Mouse (Mus musculus): ENCODE measurements at regions not wholly inside any gene's neighbourhood (a gene's known extent, or its start where the extent isn't known, plus 50 kb on each side); places are given as distances from the start of the nearest gene placed in this dataset.

GRCm38 (mm10) chr15:60693751-60694500, 159.7 kb downstream of the Fam84b start:
- Histone ChIP-seq H3K4me2 (replicated peaks) (no peak overlapping the region), H3K36me3 (no peaks in the 10 kb centered on the region), H3K27me3 (no peaks in the 10 kb centered on the region), H3K4me3 (no peak overlapping the region), H3K4me1 (no peaks in the 10 kb centered on the region), H3K9ac (no peak overlapping the region), H3K27ac (no peak overlapping the region), H3K9me3 (no peaks in the 10 kb centered on the region)
- WGBS: 69% methylated on average over 7 of the region's 7 CpGs
- no peak for ATAC-seq (ENCODE audit: low FRiP score, low read depth)

GRCm38 (mm10) chr15:60692718-60693597, 160.6 kb downstream of the Fam84b start:
- ATAC-seq (ENCODE audit: low FRiP score, low read depth): no peak
- Histone ChIP-seq H3K4me3 (no peak overlapping the region), H3K9ac (no peak overlapping the region), H3K4me2 (replicated peaks) (no peak overlapping the region), H3K36me3 (no peaks in the 10 kb centered on the region), H3K27ac (no peak overlapping the region), H3K9me3 (no peaks in the 10 kb centered on the region), H3K27me3 (no peaks in the 10 kb centered on the region), H3K4me1 (no peaks in the 10 kb centered on the region)
- 61% methylated on average over 6 of the region's 6 CpGs for WGBS

- Histone ChIP-seq H3K4me3 (no peak overlapping the region), H3K36me3 (no peaks in the 10 kb centered on the region), H3K27me3 (no peaks in the 10 kb centered on the region), H3K4me2 (replicated peaks) (no peak overlapping the region), H3K9ac (no peak overlapping the region), H3K4me1 (no peaks in the 10 kb centered on the region), H3K27ac (no peak overlapping the region), H3K9me3 (no peaks in the 10 kb centered on the region)
- ATAC-seq (ENCODE audit: low FRiP score, low read depth): no peak
- WGBS: 25% methylated on average over 3 of the region's 3 CpGs
Observed at GRCm38 (mm10) chr15:60692149-60692548, 161.4 kb downstream of the Fam84b start.

GRCm38 (mm10) chr15:60677397-60677796, 176.2 kb downstream of the Fam84b start:
- Histone ChIP-seq H3K27me3 (no peaks in the 10 kb centered on the region), H3K36me3 (no peaks in the 10 kb centered on the region), H3K27ac (no peak overlapping the region), H3K4me3 (no peak overlapping the region), H3K9ac (no peak overlapping the region), H3K4me2 (replicated peaks) (no peak overlapping the region), H3K9me3 (no peaks in the 10 kb centered on the region), H3K4me1 (no peaks in the 10 kb centered on the region)
- no peak for ATAC-seq (ENCODE audit: low FRiP score, low read depth)
- 70% methylated on average over 3 of the region's 3 CpGs for WGBS

GRCm38 (mm10) chr15:60657572-60657971, 196.0 kb downstream of the Fam84b start:
- no peaks in the 10 kb centered on the region for H3K36me3 ChIP-seq
- no peak overlapping the region for H3K9ac ChIP-seq
- H3K4me3 ChIP-seq: no peak overlapping the region
- H3K9me3 ChIP-seq: no peaks in the 10 kb centered on the region
- H3K27me3 ChIP-seq: no peaks in the 10 kb centered on the region
- H3K4me1 ChIP-seq: no peaks in the 10 kb centered on the region
- no peak overlapping the region for H3K27ac ChIP-seq
- ATAC-seq (ENCODE audit: low FRiP score, low read depth): no peak
- no peak overlapping the region for H3K4me2 ChIP-seq (replicated peaks)
- 73% methylated on average over 7 of the region's 7 CpGs for WGBS

- Histone ChIP-seq H3K27ac (no peak overlapping the region), H3K27me3 (no peaks in the 10 kb centered on the region), H3K9me3 (no peaks in the 10 kb centered on the region), H3K36me3 (no peaks in the 10 kb centered on the region), H3K4me3 (no peak overlapping the region), H3K4me2 (replicated peaks) (no peak overlapping the region), H3K4me1 (no peaks in the 10 kb centered on the region), H3K9ac (no peak overlapping the region)
- 82% methylated on average over 3 of the region's 3 CpGs for WGBS
- ATAC-seq (ENCODE audit: low FRiP score, low read depth): no peak
Observed at GRCm38 (mm10) chr15:60655113-60655512, 198.5 kb downstream of the Fam84b start.

- no peak overlapping the region for H3K4me3 ChIP-seq
- no peak overlapping the region for H3K4me2 ChIP-seq (replicated peaks)
- H3K9me3 ChIP-seq: no peaks in the 10 kb centered on the region
- no peaks in the 10 kb centered on the region for H3K27me3 ChIP-seq
- H3K27ac ChIP-seq: no peak overlapping the region
- H3K9ac ChIP-seq: no peak overlapping the region
- H3K4me1 ChIP-seq: no peaks in the 10 kb centered on the region
- no peak for ATAC-seq (ENCODE audit: low FRiP score, low read depth)
- H3K36me3 ChIP-seq: no peaks in the 10 kb centered on the region
- 82% methylated on average over 2 of the region's 2 CpGs for WGBS
Observed at GRCm38 (mm10) chr15:60649252-60649651, 204.3 kb downstream of the Fam84b start.

- H3K27ac ChIP-seq: no peak overlapping the region
- H3K4me1 ChIP-seq: no peaks in the 10 kb centered on the region
- no peak overlapping the region for H3K4me2 ChIP-seq (replicated peaks)
- ATAC-seq (ENCODE audit: low FRiP score, low read depth): no peak
- no peak overlapping the region for H3K9ac ChIP-seq
- H3K27me3 ChIP-seq: no peaks in the 10 kb centered on the region
- no peak overlapping the region for H3K4me3 ChIP-seq
- no peaks in the 10 kb centered on the region for H3K9me3 ChIP-seq
- no peaks in the 10 kb centered on the region for H3K36me3 ChIP-seq
- WGBS: 78% methylated on average over 1 of the region's 1 CpGs
Observed at GRCm38 (mm10) chr15:60641770-60642169, 211.8 kb downstream of the Fam84b start.

- no peak overlapping the region for H3K9ac ChIP-seq
- H3K36me3 ChIP-seq: no peaks in the 10 kb centered on the region
- no peaks in the 10 kb centered on the region for H3K27me3 ChIP-seq
- no peaks in the 10 kb centered on the region for H3K4me1 ChIP-seq
- H3K27ac ChIP-seq: no peak overlapping the region
- no peak overlapping the region for H3K4me2 ChIP-seq (replicated peaks)
- H3K4me3 ChIP-seq: no peak overlapping the region
- WGBS: 73% methylated on average over 3 of the region's 3 CpGs
- no peaks in the 10 kb centered on the region for H3K9me3 ChIP-seq
- ATAC-seq (ENCODE audit: low FRiP score, low read depth): no peak
Observed at GRCm38 (mm10) chr15:60633457-60633850, 220.1 kb downstream of the Fam84b start.

- Histone ChIP-seq H3K27me3 (no peaks in the 10 kb centered on the region), H3K9me3 (no peaks in the 10 kb centered on the region), H3K4me1 (no peaks in the 10 kb centered on the region), H3K4me2 (replicated peaks) (no peak overlapping the region), H3K27ac (no peak overlapping the region), H3K9ac (no peak overlapping the region), H3K36me3 (no peaks in the 10 kb centered on the region), H3K4me3 (no peak overlapping the region)
- WGBS: 68% methylated on average over 4 of the region's 4 CpGs
- ATAC-seq (ENCODE audit: low FRiP score, low read depth): no peak
Observed at GRCm38 (mm10) chr15:60632789-60633456, 220.7 kb downstream of the Fam84b start.

- Histone ChIP-seq H3K9ac (no peak overlapping the region), H3K4me2 (replicated peaks) (no peak overlapping the region), H3K4me1 (no peaks in the 10 kb centered on the region), H3K9me3 (no peaks in the 10 kb centered on the region), H3K27ac (no peak overlapping the region), H3K4me3 (no peak overlapping the region), H3K27me3 (no peaks in the 10 kb centered on the region), H3K36me3 (no peaks in the 10 kb centered on the region)
- no peak for ATAC-seq (ENCODE audit: low FRiP score, low read depth)
- 47% methylated on average over 7 of the region's 7 CpGs for WGBS
Observed at GRCm38 (mm10) chr15:60630756-60631402, 222.7 kb downstream of the Fam84b start.

- Histone ChIP-seq H3K27ac (no peak overlapping the region), H3K4me3 (no peak overlapping the region), H3K4me1 (no peaks in the 10 kb centered on the region), H3K9me3 (no peaks in the 10 kb centered on the region), H3K4me2 (replicated peaks) (no peak overlapping the region), H3K27me3 (no peaks in the 10 kb centered on the region), H3K9ac (no peak overlapping the region), H3K36me3 (no peaks in the 10 kb centered on the region)
- no peak for ATAC-seq (ENCODE audit: low FRiP score, low read depth)
- 81% methylated on average over 2 of the region's 2 CpGs for WGBS
Observed at GRCm38 (mm10) chr15:60618801-60619200, 234.8 kb downstream of the Fam84b start.
